In the genomic region with DNA sequence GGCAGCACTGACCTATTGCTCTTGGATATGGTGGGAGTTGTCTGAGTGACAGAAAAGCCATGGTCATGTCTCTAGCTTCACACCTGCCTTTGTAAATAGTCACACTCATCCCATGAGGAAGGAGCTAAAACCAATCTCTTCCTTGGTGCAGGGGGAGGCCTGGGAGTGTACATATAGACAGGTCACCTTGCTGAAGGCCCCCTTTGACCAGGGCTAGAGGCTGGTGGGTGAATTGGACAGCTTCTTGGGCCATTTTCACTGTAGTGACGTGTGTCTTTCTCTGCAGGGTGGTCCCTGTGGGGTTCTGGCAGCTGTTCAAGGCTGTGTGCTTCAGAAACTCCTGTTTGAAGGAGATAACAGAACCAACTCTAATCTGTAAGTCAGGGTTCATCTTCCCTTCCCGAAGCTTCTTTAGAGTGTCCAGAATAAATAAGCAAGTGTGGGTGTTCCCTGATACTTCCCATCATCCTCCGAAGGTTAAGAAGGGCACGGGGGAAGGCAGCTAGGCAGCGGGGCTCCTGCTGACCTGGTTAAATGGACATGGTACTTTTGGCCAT, we compare ENCODE assay signal across 16 mouse cellular contexts.
A peak's percentile ranks its signal among the peaks of the same experiment; 100 is the strongest.
DNase-seq lines count a peak whose midpoint lies in the region; ATAC-seq and TF ChIP-seq lines count a peak whose summit lies in the region.
"Had no signal": no experiment of that assay in that cellular context is flagged by ENCODE, and none has a peak within 500 bp of the region (broad histone marks: within the 10 kb centered on the region; RNA-seq: fewer than 3 reads in every experiment).

No protein-coding gene starts in this region.

- no peaks in the 10 kb centered on the region for H3K79me2 ChIP-seq in MEL (ENCODE audit: control insufficient read depth, insufficient read depth, low read length, poor library complexity)

- DNase-seq in MEL (ENCODE audit: low read depth, low spot score) (peak; percentile 75), MEL-GATA-1-ER (ENCODE audit: extremely low read depth, low read depth) (peak; percentile 73), liver (peak; percentile 70)
- no peak for DNase-seq in gastrocnemius, postnatal 10 days
- no peak for DNase-seq in natural killer cell, adult 2 months (ENCODE audit: low spot score in 2 of 2)
- no peak for DNase-seq in ovary, postnatal 10 days (ENCODE audit: low spot score)
- DNase-seq: adrenal gland, postnatal 14 days; heart, postnatal 4 days; kidney, adult 8-10 months; lung, adult 2 months had no signal

- H3K9me3 ChIP-seq in MEL (replicated peaks; ENCODE audit: insufficient read depth, low read length): no peaks in the 10 kb centered on the region
- H3K9me3 ChIP-seq: heart, embryonic 13.5 days; neural tube, embryonic 12.5 days had no signal

- no peak overlapping the region for H3K4me3 ChIP-seq in MEL (ENCODE audit: control insufficient read depth in 1 of 2, insufficient read depth in 1 of 2, low read depth in 2 of 2, low read length in 2 of 2)
- H3K4me3 ChIP-seq: heart, embryonic 13.5 days; neural tube, embryonic 12.5 days had no signal

- peak; percentile 83 to 90 for TF ChIP-seq EP300 in MEL (IDR thresholded peaks at IDR 0.05; ENCODE audit: low read depth in 1 of 2, low read length in 2 of 2)

- no peak for TF ChIP-seq CTCF in MEL (IDR thresholded peaks at IDR 0.05 in 2 of 3, conservative IDR thresholded peaks at IDR 0.05 in 1 of 3; ENCODE audit: control insufficient read depth in 1 of 3, insufficient read depth in 1 of 3, low read depth in 2 of 3, low read length in 3 of 3, poor library complexity in 1 of 3, severe bottlenecking in 1 of 3)

- H3K36me3 ChIP-seq in MEL (ENCODE audit: control insufficient read depth in 1 of 2, insufficient read depth in 2 of 2, low read length in 2 of 2): peaks cover 0 to 15% of the 10 kb centered on the region in 2 experiments; a peak in 2 of 4 replicates
- H3K36me3 ChIP-seq: heart, embryonic 13.5 days had no signal

- peak; percentile 64 for ATAC-seq in megakaryocyte progenitor cell, adult 5-6 weeks (replicated peaks; ENCODE audit: poor library complexity)
- ATAC-seq: CD4-positive, CD25-positive, alpha-beta regulatory T cell, adult 4 months; hindbrain, postnatal 0 days had no signal

- H3K27me3 ChIP-seq in MEL (ENCODE audit: control insufficient read depth in 1 of 2, insufficient read depth in 2 of 2, low read length in 2 of 2): no peaks in the 10 kb centered on the region
- H3K27me3 ChIP-seq: heart, embryonic 13.5 days; neural tube, embryonic 12.5 days had no signal

- no peak for TF ChIP-seq RAD21 in MEL (IDR thresholded peaks at IDR 0.05; ENCODE audit: low read depth, low read length)

- H3K9ac ChIP-seq in MEL (ENCODE audit: control insufficient read depth, low read depth, low read length, poor library complexity, severe bottlenecking): no peak overlapping the region
- H3K9ac ChIP-seq: heart, embryonic 13.5 days; neural tube, embryonic 12.5 days had no signal

- no peak for TF ChIP-seq POLR2A in MEL (IDR thresholded peaks at IDR 0.05; ENCODE audit: control insufficient read depth in 1 of 2, insufficient read depth in 1 of 2, low read depth in 1 of 2, low read length in 2 of 2, poor library complexity in 1 of 2)

- 0 out of 2 replicates have a peak overlapping the region, but pooled peaks have one; percentile 20 for H3K27ac ChIP-seq in MEL (ENCODE audit: control insufficient read depth, low read depth, low read length)
- H3K27ac ChIP-seq: heart, embryonic 13.5 days; hindbrain, postnatal 0 days; macrophage; neural tube, embryonic 12.5 days had no signal

- H3K4me1 ChIP-seq in MEL (ENCODE audit: control insufficient read depth in 1 of 2, insufficient read depth in 2 of 2, low read length in 2 of 2): peaks cover 18 to 33% of the 10 kb centered on the region in 2 experiments

TF ChIP-seq in MEL, 35 proteins besides CTCF, POLR2A, EP300 and RAD21:
- TF ChIP-seq ELF1 (IDR thresholded peaks at IDR 0.05; ENCODE audit: low read depth, low read length): no peak
- no peak for TF ChIP-seq GABPA (IDR thresholded peaks at IDR 0.05; ENCODE audit: low read depth, low read length)
- TF ChIP-seq BHLHE40 (IDR thresholded peaks at IDR 0.05; ENCODE audit: borderline replicate concordance, low read depth, low read length): peak; percentile 36; the same call in 1 of the 2 replicates
- no peak for TF ChIP-seq MAX (IDR thresholded peaks at IDR 0.05; ENCODE audit: low read length)
- no peak for TF ChIP-seq HCFC1 (IDR thresholded peaks at IDR 0.05; ENCODE audit: low read depth, low read length)
- no peak for TF ChIP-seq MYB (IDR thresholded peaks at IDR 0.05; ENCODE audit: low read depth, low read length)
- TF ChIP-seq USF2 (IDR thresholded peaks at IDR 0.05; ENCODE audit: borderline replicate concordance in 1 of 2, insufficient read depth in 1 of 2, low read depth in 1 of 2, low read length in 2 of 2): no peak
- TF ChIP-seq GATA1 (IDR thresholded peaks at IDR 0.05; ENCODE audit: low read depth, low read length): peak; percentile 87
- no peak for TF ChIP-seq MYC (IDR thresholded peaks at IDR 0.05; ENCODE audit: low read depth, low read length)
- TF ChIP-seq NELFE (IDR thresholded peaks at IDR 0.05; ENCODE audit: low read depth, low read length): no peak
- no peak for TF ChIP-seq ZKSCAN1 (IDR thresholded peaks at IDR 0.05; ENCODE audit: low read depth, low read length)
- TF ChIP-seq UBTF (IDR thresholded peaks at IDR 0.05; ENCODE audit: borderline replicate concordance, insufficient read depth, low read depth, low read length): no peak
- TF ChIP-seq NRF1 (IDR thresholded peaks at IDR 0.05; ENCODE audit: insufficient read depth, low read depth, low read length, poor library complexity, severe bottlenecking): no peak
- TF ChIP-seq POLR2AphosphoS2 (IDR thresholded peaks at IDR 0.05; ENCODE audit: low read length): no peak
- TF ChIP-seq ETS1 (IDR thresholded peaks at IDR 0.05; ENCODE audit: low read depth, low read length): peak; percentile 76
- no peak for TF ChIP-seq SMC3 (IDR thresholded peaks at IDR 0.05; ENCODE audit: low read depth, low read length)
- TF ChIP-seq ZMIZ1 (IDR thresholded peaks at IDR 0.05; ENCODE audit: low read depth, low read length): no peak
- no peak for TF ChIP-seq ZC3H11A (IDR thresholded peaks at IDR 0.05; ENCODE audit: low read depth, low read length)
- TF ChIP-seq MEF2A (IDR thresholded peaks at IDR 0.05; ENCODE audit: extremely low read depth, insufficient replicate concordance, low read depth, low read length, poor library complexity, severe bottlenecking): no peak
- TF ChIP-seq CHD2 (IDR thresholded peaks at IDR 0.05; ENCODE audit: low read length): no peak
- no peak for TF ChIP-seq TBP (IDR thresholded peaks at IDR 0.05; ENCODE audit: low read depth, low read length)
- TF ChIP-seq KAT2A (conservative IDR thresholded peaks at IDR 0.05; ENCODE audit: low read depth, low read length): no peak
- no peak for TF ChIP-seq MAFK (IDR thresholded peaks at IDR 0.05; ENCODE audit: borderline replicate concordance, low read depth, low read length)
- peak; percentile 96 for TF ChIP-seq TAL1 (IDR thresholded peaks at IDR 0.05; ENCODE audit: low read length)
- no peak for TF ChIP-seq E2F4 (IDR thresholded peaks at IDR 0.05; ENCODE audit: borderline replicate concordance, low read depth, low read length)
- TF ChIP-seq POLR2AphosphoS5 (IDR thresholded peaks at IDR 0.05; ENCODE audit: borderline replicate concordance, low read depth, low read length): no peak
- 0 out of 2 replicates have a peak, but pooled peaks have one; percentile 31 for TF ChIP-seq MAZ (IDR thresholded peaks at IDR 0.05; ENCODE audit: low read depth, low read length)
- peak; percentile 61 for TF ChIP-seq RCOR1 (IDR thresholded peaks at IDR 0.05; ENCODE audit: low read depth, low read length)
- no peak for TF ChIP-seq ZNF384 (IDR thresholded peaks at IDR 0.05; ENCODE audit: low read depth, low read length)
- TF ChIP-seq TCF12 (IDR thresholded peaks at IDR 0.05; ENCODE audit: low read depth, low read length): peak; percentile 94
- TF ChIP-seq JUND (IDR thresholded peaks at IDR 0.05; ENCODE audit: low read depth, low read length): no peak
- no peak for TF ChIP-seq SIN3A (IDR thresholded peaks at IDR 0.05; ENCODE audit: low read length)
- no peak for TF ChIP-seq CHD1 (IDR thresholded peaks at IDR 0.05; ENCODE audit: low read depth, low read length)
- no peak for TF ChIP-seq USF1 (IDR thresholded peaks at IDR 0.05; ENCODE audit: low read depth, low read length)
- no peak for TF ChIP-seq MXI1 (IDR thresholded peaks at IDR 0.05; ENCODE audit: low read depth, low read length)

Comparison
In these comparisons a context has a peak if more than half of its experiments do, and no peak if none do; other contexts are left out.
1. DNase-seq: peak in MEL (single experiment), MEL-GATA-1-ER (single experiment) and liver (single experiment); none in gastrocnemius, postnatal 10 days (single experiment), natural killer cell, adult 2 months (0 of 2) and ovary, postnatal 10 days (single experiment).